Mouse (Mus musculus) midbrain, embryonic 11.5 days (tissue): Measurements from ENCODE around the gene Dnajc1. TPM values are rescaled to one million over a fixed set of nuclear protein-coding genes. Genes with fewer than 3 reads are reported as not detected.

Experiments
- ATAC-seq: fragments of 200-750 bp; cut with Nextera tagmentation; 2 replicates; pipeline ENCODE4 v1.8.0; 2017; ENCODE audit warnings: moderate TSS enrichment, moderate library complexity; ENCODE audit not compliant: low FRiP score
- DNase-seq: peaks from one replicate; pipeline ENCODE4 v3.0.0; 2015; ENCODE audit warnings: low spot score; ENCODE audit errors: missing footprints
- H3K27ac ChIP-seq: fragments of 300-500 bp; sonication (generic); 2 replicates; pipeline ENCODE4 v1.5.1; 2014; ENCODE audit warnings: low read depth, low read length
- H3K27me3 ChIP-seq: fragments of 300-500 bp; sonication (generic); 2 replicates; pipeline ENCODE4 v1.6.1; 2014; ENCODE audit warnings: mild to moderate bottlenecking, low read length, moderate library complexity, mixed read lengths; ENCODE audit not compliant: control insufficient read depth, insufficient read depth
- H3K36me3 ChIP-seq: fragments of 300-500 bp; sonication (generic); 2 replicates; pipeline ENCODE4 v1.6.1; 2014; ENCODE audit warnings: mild to moderate bottlenecking, low read length, moderate library complexity, mixed read lengths; ENCODE audit not compliant: control insufficient read depth, insufficient read depth
- H3K4me1 ChIP-seq: fragments of 300-500 bp; sonication (generic); 2 replicates; pipeline ENCODE4 v1.6.1; 2014; ENCODE audit warnings: low read length; ENCODE audit not compliant: control insufficient read depth, insufficient read depth
- H3K4me2 ChIP-seq: fragments of 300-500 bp; sonication (generic); 2 replicates; pipeline ENCODE4 v1.6.1; 2014; ENCODE audit warnings: mild to moderate bottlenecking, moderate library complexity
- H3K4me3 ChIP-seq: fragments of 300-500 bp; sonication (generic); 2 replicates; pipeline ENCODE4 v1.5.1; 2014; ENCODE audit warnings: low read depth, low read length
- H3K9ac ChIP-seq: fragments of 300-500 bp; sonication (generic); 2 replicates; pipeline ENCODE4 v1.6.1; 2014; ENCODE audit warnings: low read length
- H3K9me3 ChIP-seq: fragments of 300-500 bp; sonication (generic); 2 replicates; pipeline ENCODE4 v1.6.1; 2016; ENCODE audit warnings: low read length; ENCODE audit not compliant: control insufficient read depth
- WGBS: fragments of 180-500 bp; shearing (Covaris S2); extraction: QIAGEN DNeasy Blood & Tissue Kit; methylation state at CpG from one replicate; pipeline ENCODE4 v1.1.7; 2014; 5-methylcytosine and 5-hydroxymethylcytosine counted together
- polyA plus RNA-seq: library from polyadenylated mRNA; unstranded; fragments of >200 nt; fragmentation: Nextera tagmentation; extraction: Ambion mirVana; gene quantifications from 2 replicates; pipeline ENCODE4 v1.2.1, GENCODE M21; 2014

Gene Dnajc1
- polyA plus RNA-seq, 1 experiment from 2014 or later = 26.4 TPM

GRCm38 (mm10) chr2:18372400-18373182 is 20.0 kb downstream of the Dnajc1 start:
- Histone ChIP-seq H3K4me3 (no peak overlapping the region), H3K27ac (no peak overlapping the region), H3K4me2 (no peak overlapping the region), H3K36me3 (no peaks in the 10 kb centered on the region), H3K27me3 (no peaks in the 10 kb centered on the region), H3K4me1 (no peaks in the 10 kb centered on the region), H3K9me3 (no peaks in the 10 kb centered on the region), H3K9ac (no peak overlapping the region)
- ATAC-seq (no peak), DNase-seq (no peak)
- 81% methylated on average over 11 of the region's 11 CpGs for WGBS

DNA sequence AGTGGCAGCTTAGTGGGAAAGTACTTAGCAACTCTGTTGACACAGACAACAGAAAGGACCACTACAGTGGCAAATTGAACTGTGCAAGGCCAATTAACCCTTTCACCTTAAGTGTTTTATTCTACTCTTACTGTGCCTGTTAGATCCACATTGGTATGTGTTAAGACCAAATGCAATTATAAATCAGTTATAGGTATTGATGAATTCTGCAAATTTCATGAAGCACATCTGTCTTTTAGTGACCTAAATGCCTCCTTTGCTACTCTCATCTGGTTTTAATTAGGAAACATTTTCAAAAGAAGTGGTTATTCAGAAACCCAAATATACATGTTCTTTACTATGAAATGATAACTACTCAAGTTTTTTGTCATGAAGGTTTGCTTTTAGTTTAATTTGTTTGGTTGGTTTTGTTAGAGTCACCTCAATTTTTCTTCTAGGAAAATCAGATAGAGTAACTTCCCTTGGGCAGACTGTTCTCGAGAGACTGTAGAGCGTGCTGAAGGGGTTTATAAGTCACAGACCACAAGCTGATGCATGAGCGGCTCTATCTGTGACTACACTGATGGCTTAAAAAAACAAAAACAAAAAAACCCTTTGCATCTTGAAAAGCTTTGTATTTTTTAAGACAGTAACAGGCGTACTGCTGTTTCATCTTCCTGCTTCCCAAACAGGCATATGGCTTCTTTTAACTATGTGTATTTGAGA is 21.7 kb downstream of the Dnajc1 start:
- Histone ChIP-seq H3K27me3 (no peaks in the 10 kb centered on the region), H3K4me2 (no peak overlapping the region), H3K4me3 (no peak overlapping the region), H3K4me1 (no peaks in the 10 kb centered on the region), H3K27ac (no peak overlapping the region), H3K9me3 (no peaks in the 10 kb centered on the region), H3K36me3 (no peaks in the 10 kb centered on the region), H3K9ac (no peak overlapping the region)
- DNase-seq = no peak
- peak; percentile 48; the same call in 1 of the 2 replicates for ATAC-seq
- 76% methylated on average over 4 of the region's 4 CpGs for WGBS

DNA sequence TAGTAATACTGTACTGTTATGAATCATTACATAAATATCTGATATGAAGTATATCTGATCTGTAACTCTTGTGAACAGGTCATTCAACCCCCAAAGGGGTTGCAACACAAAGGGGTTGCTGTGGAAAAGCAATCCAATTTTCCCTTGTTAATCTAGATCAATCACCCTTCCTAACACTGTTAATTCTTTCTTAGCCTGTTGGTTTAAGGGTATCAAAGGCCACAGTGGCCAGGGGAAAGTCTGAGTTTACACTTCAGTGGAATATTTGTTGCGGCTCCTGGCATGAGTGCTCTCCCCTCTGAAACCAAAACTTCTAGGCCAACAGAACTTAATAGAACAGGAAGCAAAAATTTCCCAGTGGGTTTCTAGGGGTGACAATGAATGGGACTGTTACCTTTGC is 28.2 kb downstream of the Dnajc1 start:
- H3K27ac ChIP-seq = no peak overlapping the region
- H3K36me3 ChIP-seq = no peaks in the 10 kb centered on the region
- no peaks in the 10 kb centered on the region for H3K27me3 ChIP-seq
- H3K9ac ChIP-seq = no peak overlapping the region
- no peak for ATAC-seq
- H3K4me1 ChIP-seq = no peaks in the 10 kb centered on the region
- WGBS = 93% methylated on average over 1 of the region's 1 CpGs
- H3K9me3 ChIP-seq = no peaks in the 10 kb centered on the region
- DNase-seq = no peak
- no peak overlapping the region for H3K4me3 ChIP-seq
- no peak overlapping the region for H3K4me2 ChIP-seq

DNA sequence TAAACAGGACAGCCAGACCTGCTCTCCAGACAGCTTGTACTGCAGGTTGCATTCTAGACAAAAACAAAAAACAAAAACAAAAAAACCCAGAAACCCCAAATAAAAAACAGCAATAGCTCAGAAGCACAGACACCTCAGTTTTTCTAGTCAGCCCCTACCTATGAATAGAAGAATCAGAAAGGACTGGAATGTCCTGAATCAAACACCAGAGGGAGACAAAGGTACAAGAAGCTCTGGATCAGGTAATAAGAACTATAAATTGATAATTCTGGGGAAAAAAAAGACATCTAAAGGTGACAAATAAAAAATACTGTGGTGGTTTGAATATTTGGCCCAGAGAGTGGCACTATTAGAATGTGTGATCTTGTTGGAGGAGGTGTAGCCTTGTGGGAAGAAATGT is 37.3 kb downstream of the Dnajc1 start:
- no peak overlapping the region for H3K9ac ChIP-seq
- no peak for ATAC-seq
- no peaks in the 10 kb centered on the region for H3K36me3 ChIP-seq
- H3K9me3 ChIP-seq = no peaks in the 10 kb centered on the region
- no peak for DNase-seq
- no peak overlapping the region for H3K4me3 ChIP-seq
- no peak overlapping the region for H3K4me2 ChIP-seq
- H3K4me1 ChIP-seq = no peaks in the 10 kb centered on the region
- H3K27me3 ChIP-seq = no peaks in the 10 kb centered on the region
- no peak overlapping the region for H3K27ac ChIP-seq

DNA sequence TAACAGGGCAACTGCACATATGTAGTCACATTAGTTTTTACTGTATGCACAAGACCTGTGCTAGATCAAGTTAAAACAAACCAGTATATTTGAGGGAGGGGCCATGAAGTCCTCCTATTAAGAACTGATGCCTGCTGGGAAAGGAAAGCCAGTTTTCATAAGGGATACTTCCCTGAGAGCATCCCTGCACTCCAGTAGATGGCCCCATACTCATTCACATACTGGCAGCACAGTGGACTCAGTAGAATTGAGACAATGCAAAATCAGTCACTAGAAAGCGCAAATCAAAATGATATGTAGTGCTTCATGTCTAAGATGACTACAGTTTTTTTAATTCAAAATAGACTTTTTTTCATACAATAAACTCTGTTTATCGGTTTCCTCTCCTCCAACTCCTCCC is 40.0 kb downstream of the Dnajc1 start:
- H3K27me3 ChIP-seq = no peaks in the 10 kb centered on the region
- no peak for DNase-seq
- no peaks in the 10 kb centered on the region for H3K4me1 ChIP-seq
- no peak overlapping the region for H3K27ac ChIP-seq
- H3K36me3 ChIP-seq = no peaks in the 10 kb centered on the region
- H3K4me3 ChIP-seq = no peak overlapping the region
- H3K9ac ChIP-seq = no peak overlapping the region
- WGBS = 89% methylated on average over 2 of the region's 2 CpGs
- H3K4me2 ChIP-seq = no peak overlapping the region
- H3K9me3 ChIP-seq = no peaks in the 10 kb centered on the region
- no peak for ATAC-seq

- no peaks in the 10 kb centered on the region for H3K36me3 ChIP-seq
- DNase-seq (peak; percentile 85), ATAC-seq (peak; percentile 68; the same call in 1 of the 2 replicates)
- no peaks in the 10 kb centered on the region for H3K9me3 ChIP-seq
- no peak overlapping the region for H3K4me2 ChIP-seq
- H3K27me3 ChIP-seq = no peaks in the 10 kb centered on the region
- no peak overlapping the region for H3K27ac ChIP-seq
- H3K4me1 ChIP-seq = no peaks in the 10 kb centered on the region
- WGBS = 47% methylated on average over 2 of the region's 2 CpGs
- H3K4me3 ChIP-seq = no peak overlapping the region
- no peak overlapping the region for H3K9ac ChIP-seq
These were observed 49.2 kb downstream of the Dnajc1 start for GRCm38 (mm10) chr2:18343464-18343863.

DNA sequence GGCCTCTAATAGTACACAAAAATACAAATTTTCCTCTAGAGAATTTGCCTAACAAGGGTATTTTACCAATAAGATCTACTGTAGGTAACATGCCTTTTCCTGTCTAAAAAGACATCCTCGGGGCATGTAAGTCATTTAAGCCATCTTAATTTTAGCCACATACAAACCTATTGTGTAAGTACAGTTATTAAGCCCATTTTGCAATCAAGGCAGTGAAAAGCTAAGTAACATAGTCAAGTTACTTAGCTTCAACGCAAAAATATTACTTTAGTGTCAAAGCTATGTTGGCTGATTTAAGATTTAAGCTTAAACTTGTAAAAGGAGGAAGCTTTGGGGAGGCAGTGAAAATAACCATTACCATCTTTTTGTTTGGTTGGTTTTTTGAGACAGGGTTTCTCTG is 74.0 kb downstream of the Dnajc1 start:
- ATAC-seq = no peak

DNA sequence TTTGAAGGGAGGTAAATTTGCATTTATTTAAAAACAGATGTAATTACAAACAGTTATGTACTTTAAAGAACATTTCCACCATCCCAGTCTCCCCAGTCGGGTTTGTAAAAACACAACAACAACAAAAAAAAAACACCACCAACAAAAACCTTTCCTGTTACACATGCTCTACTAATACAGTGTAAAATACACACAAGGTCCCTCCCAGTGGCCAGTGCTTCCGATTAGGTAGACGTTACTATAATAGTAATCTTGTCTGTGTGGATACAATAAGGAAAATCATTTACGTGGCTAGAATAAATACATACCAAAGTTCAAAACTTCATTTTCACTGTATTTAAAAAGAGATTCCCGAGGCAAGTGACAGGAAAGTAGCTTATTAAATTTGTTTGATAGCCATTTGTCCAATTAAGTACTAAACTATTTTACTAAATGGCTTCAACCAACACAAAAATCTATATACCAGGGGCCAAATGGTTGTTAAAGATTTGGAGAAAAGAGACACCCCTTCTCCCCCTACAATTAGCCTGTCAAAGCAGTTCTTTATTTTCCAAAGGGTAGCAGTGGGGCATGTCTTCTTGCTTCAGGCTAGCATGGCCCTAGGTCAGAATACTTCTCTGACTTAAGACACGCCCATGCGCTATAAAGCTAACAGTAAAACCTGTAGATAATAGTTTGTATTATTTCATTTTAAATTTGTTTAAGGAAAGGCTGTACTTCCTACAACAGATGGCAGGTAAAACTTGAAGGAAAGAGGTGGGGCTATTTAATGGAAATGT is 74.9 kb downstream of the Dnajc1 start:
- DNase-seq (peak; percentile 73), ATAC-seq (no peak)
- H3K4me2 ChIP-seq = no peak overlapping the region
- no peak overlapping the region for H3K9ac ChIP-seq
- H3K36me3 ChIP-seq = no peaks in the 10 kb centered on the region
- WGBS = 88% methylated on average over 7 of the region's 7 CpGs
- H3K27ac ChIP-seq = no peak overlapping the region
- no peak overlapping the region for H3K4me3 ChIP-seq
- no peaks in the 10 kb centered on the region for H3K4me1 ChIP-seq
- no peaks in the 10 kb centered on the region for H3K9me3 ChIP-seq
- no peaks in the 10 kb centered on the region for H3K27me3 ChIP-seq

More for the DNA sequence above, 74.0 kb downstream of the Dnajc1 start:
- Histone ChIP-seq H3K36me3 (no peaks in the 10 kb centered on the region), H3K27me3 (no peaks in the 10 kb centered on the region), H3K9ac (no peak overlapping the region), H3K4me2 (no peak overlapping the region), H3K4me3 (no peak overlapping the region), H3K9me3 (no peaks in the 10 kb centered on the region), H3K27ac (no peak overlapping the region), H3K4me1 (no peaks in the 10 kb centered on the region)
- peak; percentile 67 for DNase-seq
- WGBS = 86% methylated on average over 2 of the region's 2 CpGs

- WGBS = 63% methylated on average over 2 of the region's 2 CpGs
- Histone ChIP-seq H3K27me3 (no peaks in the 10 kb centered on the region), H3K36me3 (no peaks in the 10 kb centered on the region), H3K9ac (no peak overlapping the region), H3K4me2 (no peak overlapping the region), H3K4me1 (no peaks in the 10 kb centered on the region), H3K9me3 (no peaks in the 10 kb centered on the region), H3K27ac (no peak overlapping the region), H3K4me3 (no peak overlapping the region)
- DNase-seq (peak; percentile 2), ATAC-seq (no peak)
These were observed 75.7 kb downstream of the Dnajc1 start for GRCm38 (mm10) chr2:18316909-18317308.
